Mouse (Mus musculus) frontal cortex, postnatal 36 days (tissue): ENCODE data around the gene Taar8c.
"Not testable (repeated sequence)": the region's sequence is repeated elsewhere in the genome, so short reads cannot be mapped to it uniquely, and the experiment has no call there.

ENCODE experiments used
- DNase-seq, 2 experiments: peaks; one replicate each; pipeline ENCODE4 v3.0.0; 2022; ENCODE audit warnings: low spot score in 2 of 2

Taar8c gene

DNA sequence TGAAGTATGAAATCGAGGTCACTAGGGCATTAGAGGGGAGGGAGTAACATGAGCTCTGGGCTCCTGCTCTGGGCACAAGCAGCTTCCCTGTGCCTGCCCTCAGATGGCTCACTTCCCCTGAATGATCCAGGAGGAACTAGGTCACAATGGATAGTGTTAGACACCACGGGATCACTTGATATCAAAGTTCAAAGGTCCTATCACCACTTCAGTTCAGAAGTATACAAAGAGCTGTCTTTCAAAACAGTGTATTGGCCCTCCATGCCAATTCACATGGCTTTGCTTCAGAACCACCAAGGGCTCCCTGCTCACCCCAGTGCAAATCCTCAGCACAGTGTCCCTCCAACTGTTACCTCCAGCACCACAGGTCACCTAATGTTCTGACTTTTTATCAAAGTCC, 27.0 kb downstream of the Taar8c start:
- DNase-seq: not testable (repeated sequence)

DNA sequence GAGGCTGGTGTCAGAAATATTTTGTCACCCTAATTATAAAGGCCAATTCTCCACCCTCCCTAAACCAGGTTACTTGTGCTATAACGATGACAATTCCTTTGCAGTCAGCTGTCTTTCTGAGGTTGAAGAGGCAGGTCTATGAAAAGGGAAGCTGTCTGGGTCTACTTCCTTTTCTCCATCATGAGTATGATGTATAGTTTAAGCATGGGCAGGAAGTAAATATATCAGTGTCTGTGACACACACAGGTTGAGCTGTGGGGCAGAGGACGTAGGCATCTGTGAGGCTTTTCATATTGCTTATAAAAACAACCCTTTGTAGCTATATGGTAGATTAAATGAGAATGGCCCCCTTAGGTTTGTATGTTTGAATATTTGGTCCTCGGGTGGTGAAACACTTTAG, 42.7 kb downstream of the Taar8c start:
- no peak for DNase-seq

DNA sequence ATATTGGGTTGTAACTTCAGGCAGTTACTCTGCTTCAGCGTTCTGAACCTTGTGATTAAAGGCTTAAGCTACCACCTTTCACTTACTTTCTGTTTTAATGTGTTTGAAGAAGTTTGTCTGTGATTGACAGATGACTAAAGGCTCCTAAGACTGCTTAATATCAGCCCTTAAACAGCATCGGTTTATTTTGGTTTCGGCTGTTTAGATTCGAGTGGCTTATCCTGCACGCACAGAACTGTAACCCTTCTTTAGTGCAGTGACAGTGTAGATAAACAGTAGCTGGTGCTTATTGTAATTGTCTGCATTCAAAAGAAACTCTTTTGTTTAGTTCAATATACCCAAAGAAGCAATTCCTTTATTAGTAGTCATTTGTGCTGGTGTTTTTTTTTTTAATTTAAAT, 49.7 kb downstream of the Taar8c start:
- DNase-seq: no peak
